ENCODE assay signal across 16 mouse cellular contexts in the genomic region with DNA sequence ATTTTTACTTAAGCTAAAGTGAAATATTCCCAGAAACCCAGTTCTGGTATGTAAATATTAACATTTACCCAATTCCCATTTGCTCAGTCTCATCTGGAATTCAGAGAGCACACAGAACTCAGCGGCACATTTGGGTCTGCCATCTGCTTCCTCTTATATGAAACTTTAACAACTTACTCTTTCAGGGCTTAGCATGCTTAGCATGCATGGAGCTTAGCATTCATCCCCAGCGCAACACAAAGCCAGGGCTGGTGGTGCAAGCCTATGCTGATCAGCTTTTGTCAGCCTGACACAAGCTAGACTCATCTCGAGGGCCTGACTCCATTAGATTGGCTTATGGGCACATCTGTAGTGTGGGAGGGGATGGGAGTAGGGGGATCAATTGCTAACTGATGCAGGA. TPM values are rescaled to one million over a fixed set of nuclear protein-coding genes. Genes with fewer than 3 reads are reported as not detected.
A peak's percentile ranks its signal among the peaks of the same experiment; 100 is the strongest.
DNase-seq lines count a peak whose midpoint lies in the region; ATAC-seq lines count a peak whose summit lies in the region.
"Had no signal": no experiment of that assay in that cellular context is flagged by ENCODE, and none has a peak within 500 bp of the region (broad histone marks: within the 10 kb centered on the region; RNA-seq: fewer than 3 reads in every experiment).

No protein-coding gene starts in this region.

- no peak overlapping the region for H3K27ac ChIP-seq in embryonic facial prominence, embryonic 11.5 days (replicated peaks; ENCODE audit: low read depth, low read length)
- H3K27ac ChIP-seq in embryonic facial prominence, embryonic 10.5 days (replicated peaks) = no peak overlapping the region
- no peak overlapping the region for H3K27ac ChIP-seq in heart, embryonic 11.5 days (ENCODE audit: low read depth, low read length)
- H3K27ac ChIP-seq: hindbrain, embryonic 12.5 days; liver, embryonic 15.5 days; stomach, postnatal 0 days had no signal

- H3K9ac ChIP-seq in embryonic facial prominence, embryonic 11.5 days (replicated peaks; ENCODE audit: low read length) = no peak overlapping the region
- H3K9ac ChIP-seq in heart, embryonic 11.5 days (ENCODE audit: low read depth, low read length) = no peak overlapping the region
- H3K9ac ChIP-seq: hindbrain, embryonic 12.5 days; liver, embryonic 15.5 days had no signal

- no peak overlapping the region for H3K4me3 ChIP-seq in embryonic facial prominence, embryonic 11.5 days (ENCODE audit: low read depth, low read length)
- H3K4me3 ChIP-seq in embryonic facial prominence, embryonic 10.5 days = no peak overlapping the region
- peak overlapping the region; percentile 21 for H3K4me3 ChIP-seq in megakaryocyte, embryonic 14.5 days (replicated peaks)
- no peak overlapping the region for H3K4me3 ChIP-seq in heart, embryonic 11.5 days (ENCODE audit: low read depth, low read length)
- H3K4me3 ChIP-seq: hindbrain, embryonic 12.5 days; liver, embryonic 15.5 days had no signal

- no peaks in the 10 kb centered on the region for H3K4me1 ChIP-seq in embryonic facial prominence, embryonic 11.5 days (ENCODE audit: control insufficient read depth, insufficient read depth, low read length)
- H3K4me1 ChIP-seq in embryonic facial prominence, embryonic 10.5 days = no peaks in the 10 kb centered on the region
- no peaks in the 10 kb centered on the region for H3K4me1 ChIP-seq in megakaryocyte, embryonic 14.5 days
- H3K4me1 ChIP-seq in heart, embryonic 11.5 days (ENCODE audit: control insufficient read depth, insufficient read depth, low read length) = no peaks in the 10 kb centered on the region
- H3K4me1 ChIP-seq: hindbrain, embryonic 12.5 days; liver, embryonic 15.5 days had no signal

- H3K9me3 ChIP-seq in embryonic facial prominence, embryonic 11.5 days (replicated peaks; ENCODE audit: control insufficient read depth, low read length) = no peaks in the 10 kb centered on the region
- H3K9me3 ChIP-seq in embryonic facial prominence, embryonic 10.5 days = peaks cover 2% of the 10 kb centered on the region; the same call in 1 of the 2 replicates
- peaks cover 18% of the 10 kb centered on the region for H3K9me3 ChIP-seq in megakaryocyte, embryonic 14.5 days
- no peaks in the 10 kb centered on the region for H3K9me3 ChIP-seq in heart, embryonic 11.5 days (replicated peaks; ENCODE audit: control insufficient read depth, low read length)
- H3K9me3 ChIP-seq: hindbrain, embryonic 12.5 days; liver, embryonic 15.5 days had no signal

- ATAC-seq in embryonic facial prominence, embryonic 11.5 days (replicated peaks; ENCODE audit: insufficient number of reproducible peaks, low FRiP score, low TSS enrichment, low read depth) = no peak
- ATAC-seq in megakaryocyte, adult 5-6 weeks (ENCODE audit: poor library complexity, severe bottlenecking) = no peak
- ATAC-seq in heart, embryonic 11.5 days (replicated peaks; ENCODE audit: insufficient number of reproducible peaks, low FRiP score, low TSS enrichment) = no peak

- H3K27me3 ChIP-seq in embryonic facial prominence, embryonic 11.5 days (ENCODE audit: control insufficient read depth, insufficient read depth, low read length) = no peaks in the 10 kb centered on the region
- H3K27me3 ChIP-seq in embryonic facial prominence, embryonic 10.5 days (replicated peaks; ENCODE audit: low read depth, poor library complexity, severe bottlenecking) = no peaks in the 10 kb centered on the region
- H3K27me3 ChIP-seq in megakaryocyte, embryonic 14.5 days (replicated peaks) = no peaks in the 10 kb centered on the region
- H3K27me3 ChIP-seq in heart, embryonic 11.5 days (ENCODE audit: control insufficient read depth, insufficient read depth, low read length) = no peaks in the 10 kb centered on the region
- H3K27me3 ChIP-seq: CH12.LX; hindbrain, embryonic 12.5 days; liver, embryonic 15.5 days had no signal

- WGBS in embryonic facial prominence, embryonic 11.5 days = 71% methylated on average over 3 of the region's 3 CpGs
- WGBS in embryonic facial prominence, embryonic 10.5 days = 77% methylated on average over 3 of the region's 3 CpGs
- 72% methylated on average over 3 of the region's 3 CpGs for WGBS in heart, embryonic 11.5 days (ENCODE audit: insufficient replicate concordance)

- intact Hi-C loops in heart, postnatal 25 days (cut with DNase I) = no loop called here

- H3K4me2 ChIP-seq in embryonic facial prominence, embryonic 11.5 days (ENCODE audit: low read depth, low read length) = no peak overlapping the region
- H3K4me2 ChIP-seq in heart, embryonic 11.5 days = no peak overlapping the region
- H3K4me2 ChIP-seq: hindbrain, embryonic 12.5 days; liver, embryonic 15.5 days had no signal

- DNase-seq in embryonic facial prominence, embryonic 11.5 days (ENCODE audit: low spot score) = peak; percentile 35
- DNase-seq in embryonic facial prominence, embryonic 10.5 days (ENCODE audit: low spot score) = no peak
- peak; percentile 62 for DNase-seq in brain, embryonic 18.5 days (ENCODE audit: low read depth, low spot score)
- peak; percentile 43 to 48 for DNase-seq in layer of hippocampus, adult 8-10 months (ENCODE audit: low spot score in 2 of 2)
- DNase-seq in heart, postnatal 25 days (ENCODE audit: low spot score) = no peak
- DNase-seq: cerebellum, adult 11 months; lung, postnatal 10 days; spleen, adult 18-20 months; thymus, postnatal 25 days had no signal

- H3K36me3 ChIP-seq in embryonic facial prominence, embryonic 11.5 days (replicated peaks; ENCODE audit: control insufficient read depth, insufficient read depth, low read depth, low read length) = no peaks in the 10 kb centered on the region
- H3K36me3 ChIP-seq in embryonic facial prominence, embryonic 10.5 days (replicated peaks) = no peaks in the 10 kb centered on the region
- no peaks in the 10 kb centered on the region for H3K36me3 ChIP-seq in megakaryocyte, embryonic 14.5 days (replicated peaks; ENCODE audit: low read length)
- no peaks in the 10 kb centered on the region for H3K36me3 ChIP-seq in heart, embryonic 11.5 days (ENCODE audit: control insufficient read depth, insufficient read depth, low read length)
- H3K36me3 ChIP-seq: hindbrain, embryonic 12.5 days; liver, embryonic 15.5 days had no signal

RNA-seq across cellular contexts. Expression of a gene that starts 25.9 kb away (rescaled TPM):
- polyA plus RNA-seq in embryonic facial prominence, embryonic 11.5 days (2014; fragmentation: Nextera tagmentation; extraction: Ambion mirVana) = 140 and 160 TPM in 2 replicates
- polyA plus RNA-seq in embryonic facial prominence, embryonic 10.5 days (2016; fragmentation: Nextera tagmentation; extraction: Ambion mirVana) = 115 TPM in 2 replicates
- 4.2 and 10.2 TPM in 2 replicates for polyA plus RNA-seq in megakaryocyte, embryonic 14.5 days (2012; ENCODE audit: insufficient read depth, low replicate concordance)
- total RNA-seq in megakaryocyte, adult 5-6 weeks (2015) = 39.1 and 44.5 TPM in 2 replicates
- 79.0 and 93.8 TPM in 2 replicates for total RNA-seq in megakaryocyte, adult 5-6 weeks (2017)
- 10 to 100 TPM; 37.2 to 44.4 (median 40.6) TPM for total RNA-seq in layer of hippocampus, adult 8-10 months (2022)
- 80.5 and 87.5 TPM in 2 replicates for polyA plus RNA-seq in heart, embryonic 11.5 days (2014; fragmentation: Nextera tagmentation; extraction: Ambion mirVana)
- total RNA-seq in heart, postnatal 25 days (2021) = 10 to 100 TPM; 15.6 to 18.3 TPM

RNA-seq across cellular contexts. Expression of a gene that starts 44.3 kb away (rescaled TPM):
- 1.4 and 1.9 TPM in 2 replicates for polyA plus RNA-seq in embryonic facial prominence, embryonic 11.5 days (2014; fragmentation: Nextera tagmentation; extraction: Ambion mirVana)
- 0.53 and 1.00 TPM in 2 replicates for polyA plus RNA-seq in embryonic facial prominence, embryonic 10.5 days (2016; fragmentation: Nextera tagmentation; extraction: Ambion mirVana)
- 0.41 and 1.0 TPM in 2 replicates for polyA plus RNA-seq in megakaryocyte, embryonic 14.5 days (2012; ENCODE audit: insufficient read depth, low replicate concordance)
- total RNA-seq in megakaryocyte, adult 5-6 weeks (2015) = 69.2 and 74.7 TPM in 2 replicates
- 147 and 157 TPM in 2 replicates for total RNA-seq in megakaryocyte, adult 5-6 weeks (2017)
- total RNA-seq in layer of hippocampus, adult 8-10 months (2022) = 1 to 10 TPM; 1.8 to 5.3 (median 3.5) TPM
- 2.3 and 3.1 TPM in 2 replicates for polyA plus RNA-seq in heart, embryonic 11.5 days (2014; fragmentation: Nextera tagmentation; extraction: Ambion mirVana)
- total RNA-seq in heart, postnatal 25 days (2021) = 10 to 100 TPM; 12.9 to 19.3 TPM

Comparison
In these comparisons a context has a peak if more than half of its experiments do, and no peak if none do; other contexts are left out.
1. DNase-seq: peak in embryonic facial prominence, embryonic 11.5 days (single experiment), brain, embryonic 18.5 days (single experiment) and layer of hippocampus, adult 8-10 months (2 of 2); none in embryonic facial prominence, embryonic 10.5 days (single experiment) and heart, postnatal 25 days (single experiment).